Mouse (Mus musculus): ENCODE measurements at regions not wholly inside any gene's neighbourhood (a gene's known extent, or its start where the extent isn't known, plus 50 kb on each side); places are given as distances from the start of the nearest gene placed in this dataset.
"Not testable (repeated sequence)": the region's sequence is repeated elsewhere in the genome, so short reads cannot be mapped to it uniquely, and the experiment has no call there.

- H3K4me2 ChIP-seq (replicated peaks); H3K4me1 ChIP-seq (replicated peaks; ENCODE audit: control insufficient read depth, insufficient read depth, low read length); DNase-seq (ENCODE audit: low spot score); H3K9me3 ChIP-seq (ENCODE audit: control insufficient read depth, low read length); H3K9ac ChIP-seq; H3K4me3 ChIP-seq (replicated peaks; ENCODE audit: low read length); H3K27ac ChIP-seq; H3K36me3 ChIP-seq (replicated peaks; ENCODE audit: control insufficient read depth, insufficient read depth); H3K27me3 ChIP-seq (ENCODE audit: control insufficient read depth, insufficient read depth, low read length): not testable (repeated sequence)
- ATAC-seq (ENCODE audit: low FRiP score), result peak; percentile 79
- WGBS, result 67% methylated on average over 8 of the region's 8 CpGs
These were observed 315.0 kb upstream of the Olfr1507 start for GRCm38 (mm10) chr14:52810275-52811127.

DNA sequence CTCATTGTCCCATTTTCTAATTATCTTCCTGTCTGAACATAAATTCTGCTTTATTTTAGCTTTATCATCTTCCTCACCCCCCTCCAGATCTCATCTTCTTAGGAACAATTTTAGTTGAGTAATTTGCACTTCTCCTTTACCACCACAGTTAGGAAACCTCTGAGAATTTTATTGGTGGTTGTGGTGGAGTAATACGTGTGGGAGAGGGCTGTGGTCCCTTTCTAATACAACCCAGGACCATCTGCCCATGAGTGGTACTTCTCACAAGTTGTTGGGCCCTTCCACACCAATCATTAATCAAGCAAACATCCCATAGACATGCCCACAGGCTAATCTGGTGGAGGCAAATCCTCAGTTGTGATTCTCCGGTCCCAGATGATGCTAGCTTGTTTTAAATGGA, 306.2 kb upstream of the Olfr1507 start:
- H3K9me3 ChIP-seq (ENCODE audit: control insufficient read depth, low read length); DNase-seq (ENCODE audit: low spot score); H3K4me3 ChIP-seq (replicated peaks; ENCODE audit: low read length); H3K4me2 ChIP-seq (replicated peaks); H3K9ac ChIP-seq; H3K27ac ChIP-seq; ATAC-seq (ENCODE audit: low FRiP score); H3K27me3 ChIP-seq (ENCODE audit: control insufficient read depth, insufficient read depth, low read length); H3K4me1 ChIP-seq (replicated peaks; ENCODE audit: control insufficient read depth, insufficient read depth, low read length); H3K36me3 ChIP-seq (replicated peaks; ENCODE audit: control insufficient read depth, insufficient read depth): not testable (repeated sequence)
- whole genome bisulfite sequencing, result 75% methylated on average over 2 of the region's 2 CpGs

DNA sequence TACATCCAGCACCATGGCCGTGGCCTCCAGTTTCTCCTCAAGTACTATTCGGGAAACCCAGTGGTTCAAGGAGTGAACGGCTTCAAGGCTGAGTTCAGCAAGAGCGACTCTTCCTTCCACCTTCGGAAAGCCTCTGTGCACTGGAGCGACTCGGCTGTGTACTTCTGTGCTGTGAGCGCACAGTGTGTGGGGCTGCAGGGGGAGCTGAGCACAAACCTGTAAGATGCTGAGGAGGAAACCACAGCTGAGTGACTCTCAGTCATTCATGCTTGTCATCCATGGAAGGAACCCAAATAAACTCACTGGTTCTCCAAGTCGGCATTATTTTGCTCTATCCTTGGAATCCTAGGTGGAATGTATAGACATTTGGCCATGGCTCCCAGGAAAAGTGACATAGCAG, 297.1 kb upstream of the Olfr1507 start:
- H3K4me1 ChIP-seq (replicated peaks; ENCODE audit: control insufficient read depth, insufficient read depth, low read length); H3K36me3 ChIP-seq (replicated peaks; ENCODE audit: control insufficient read depth, insufficient read depth); H3K9ac ChIP-seq; ATAC-seq (ENCODE audit: low FRiP score); H3K27ac ChIP-seq; H3K9me3 ChIP-seq (ENCODE audit: control insufficient read depth, low read length); DNase-seq (ENCODE audit: low spot score); H3K4me3 ChIP-seq (replicated peaks; ENCODE audit: low read length); H3K27me3 ChIP-seq (ENCODE audit: control insufficient read depth, insufficient read depth, low read length); H3K4me2 ChIP-seq (replicated peaks): not testable (repeated sequence)
- 93% methylated on average over 5 of the region's 9 CpGs for WGBS

DNA sequence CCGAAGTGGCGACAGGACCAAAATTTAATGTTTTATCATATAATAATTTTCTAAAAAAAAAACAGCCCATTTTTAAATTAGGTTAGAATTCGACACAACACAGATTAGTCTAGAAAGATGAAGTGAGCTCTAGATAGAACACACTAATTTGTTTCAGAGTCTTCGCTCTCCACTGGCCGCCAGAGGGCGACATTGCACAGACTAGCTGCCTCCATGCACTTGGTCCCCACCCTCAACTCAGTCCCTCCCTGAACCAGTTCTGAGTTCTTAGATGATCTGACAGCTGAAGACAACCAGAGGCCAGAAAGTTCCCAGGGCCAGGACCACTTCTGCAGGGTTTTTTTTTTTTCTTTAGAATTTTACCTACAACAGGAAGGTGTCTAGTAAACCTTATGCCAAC, 296.3 kb upstream of the Olfr1507 start:
- 40% methylated on average over 6 of the region's 6 CpGs for WGBS
- not testable (repeated sequence) for H3K4me1 ChIP-seq (replicated peaks; ENCODE audit: control insufficient read depth, insufficient read depth, low read length); H3K9me3 ChIP-seq (ENCODE audit: control insufficient read depth, low read length)

GRCm38 (mm10) chr14:52782832-52783231, 287.3 kb upstream of the Olfr1507 start:
- not testable (repeated sequence) for H3K36me3 ChIP-seq (replicated peaks; ENCODE audit: control insufficient read depth, insufficient read depth); H3K4me2 ChIP-seq (replicated peaks); H3K9me3 ChIP-seq (ENCODE audit: control insufficient read depth, low read length); H3K4me1 ChIP-seq (replicated peaks; ENCODE audit: control insufficient read depth, insufficient read depth, low read length); H3K9ac ChIP-seq; DNase-seq (ENCODE audit: low spot score); H3K27ac ChIP-seq; H3K27me3 ChIP-seq (ENCODE audit: control insufficient read depth, insufficient read depth, low read length); H3K4me3 ChIP-seq (replicated peaks; ENCODE audit: low read length); ATAC-seq (ENCODE audit: low FRiP score)
- WGBS, result 82% methylated on average over 4 of the region's 4 CpGs

More for the DNA sequence above, 296.3 kb upstream of the Olfr1507 start:
- not testable (repeated sequence) for H3K4me3 ChIP-seq (replicated peaks; ENCODE audit: low read length); H3K27me3 ChIP-seq (ENCODE audit: control insufficient read depth, insufficient read depth, low read length); H3K27ac ChIP-seq; H3K36me3 ChIP-seq (replicated peaks; ENCODE audit: control insufficient read depth, insufficient read depth); DNase-seq (ENCODE audit: low spot score); H3K9ac ChIP-seq; ATAC-seq (ENCODE audit: low FRiP score); H3K4me2 ChIP-seq (replicated peaks)

GRCm38 (mm10) chr14:52775816-52776215, 280.3 kb upstream of the Olfr1507 start:
- 91% methylated on average over 2 of the region's 2 CpGs for WGBS
- not testable (repeated sequence) for H3K9ac ChIP-seq; H3K4me3 ChIP-seq (replicated peaks; ENCODE audit: low read length); DNase-seq (ENCODE audit: low spot score); ATAC-seq (ENCODE audit: low FRiP score); H3K27me3 ChIP-seq (ENCODE audit: control insufficient read depth, insufficient read depth, low read length); H3K36me3 ChIP-seq (replicated peaks; ENCODE audit: control insufficient read depth, insufficient read depth); H3K27ac ChIP-seq; H3K9me3 ChIP-seq (ENCODE audit: control insufficient read depth, low read length); H3K4me2 ChIP-seq (replicated peaks); H3K4me1 ChIP-seq (replicated peaks; ENCODE audit: control insufficient read depth, insufficient read depth, low read length)

- not testable (repeated sequence) for H3K4me1 ChIP-seq (replicated peaks; ENCODE audit: control insufficient read depth, insufficient read depth, low read length); H3K4me2 ChIP-seq (replicated peaks); H3K27me3 ChIP-seq (ENCODE audit: control insufficient read depth, insufficient read depth, low read length); DNase-seq (ENCODE audit: low spot score); H3K4me3 ChIP-seq (replicated peaks; ENCODE audit: low read length); H3K9me3 ChIP-seq (ENCODE audit: control insufficient read depth, low read length); H3K9ac ChIP-seq; ATAC-seq (ENCODE audit: low FRiP score); H3K27ac ChIP-seq; H3K36me3 ChIP-seq (replicated peaks; ENCODE audit: control insufficient read depth, insufficient read depth)
- no CpG with 5 or more reads among the region's 1 CpGs for WGBS
These were observed 273.9 kb upstream of the Olfr1507 start for GRCm38 (mm10) chr14:52769450-52769849.

- not testable (repeated sequence) for H3K4me1 ChIP-seq (replicated peaks; ENCODE audit: control insufficient read depth, insufficient read depth, low read length); H3K9me3 ChIP-seq (ENCODE audit: control insufficient read depth, low read length); H3K27me3 ChIP-seq (ENCODE audit: control insufficient read depth, insufficient read depth, low read length); H3K4me2 ChIP-seq (replicated peaks); ATAC-seq (ENCODE audit: low FRiP score); H3K36me3 ChIP-seq (replicated peaks; ENCODE audit: control insufficient read depth, insufficient read depth); DNase-seq (ENCODE audit: low spot score); H3K9ac ChIP-seq; H3K27ac ChIP-seq; H3K4me3 ChIP-seq (replicated peaks; ENCODE audit: low read length)
- WGBS, result 67% methylated on average over 1 of the region's 1 CpGs
These were observed 256.6 kb upstream of the Olfr1507 start for GRCm38 (mm10) chr14:52752159-52752558.

- not testable (repeated sequence) for H3K4me2 ChIP-seq (replicated peaks); H3K4me3 ChIP-seq (replicated peaks; ENCODE audit: low read length); H3K4me1 ChIP-seq (replicated peaks; ENCODE audit: control insufficient read depth, insufficient read depth, low read length); H3K9me3 ChIP-seq (ENCODE audit: control insufficient read depth, low read length); H3K27ac ChIP-seq; H3K27me3 ChIP-seq (ENCODE audit: control insufficient read depth, insufficient read depth, low read length); DNase-seq (ENCODE audit: low spot score); ATAC-seq (ENCODE audit: low FRiP score); H3K36me3 ChIP-seq (replicated peaks; ENCODE audit: control insufficient read depth, insufficient read depth); H3K9ac ChIP-seq
- 84% methylated on average over 2 of the region's 3 CpGs for WGBS
These were observed 231.1 kb upstream of the Olfr1507 start for GRCm38 (mm10) chr14:52726680-52727079.
